Mouse (Mus musculus): ENCODE results near the gene Spata17.

GRCm38 (mm10) chr1:187118108-187118507 is 97.2 kb downstream of the Spata17 start:
- TF ChIP-seq CTCF (conservative IDR thresholded peaks at IDR 0.05; ENCODE audit: low read length): no peak
- TF ChIP-seq POU5F1 (IDR thresholded peaks at IDR 0.05; ENCODE audit: borderline replicate concordance, low read length): no peak

Measured in E14TG2a.4 (cell line).